In genomic region chr4:120953667-120954066, GRCm38 (mm10) we compare ENCODE assay signal across 22 mouse cellular contexts. TPM values are rescaled to one million over a fixed set of nuclear protein-coding genes. Genes with fewer than 3 reads are reported as not detected.
DNase-seq lines count a peak whose midpoint lies in the region; ATAC-seq and TF ChIP-seq lines count a peak whose summit lies in the region.
"Had no signal": no experiment of that assay in that cellular context is flagged by ENCODE, and none has a peak within 500 bp of the region (broad histone marks: within the 10 kb centered on the region; RNA-seq: fewer than 3 reads in every experiment).

No protein-coding gene starts in this region.

- no peaks in the 10 kb centered on the region for H3K27me3 ChIP-seq in liver, embryonic 11.5 days (replicated peaks; ENCODE audit: control insufficient read depth, insufficient read depth, low read length)
- H3K27me3 ChIP-seq in liver, postnatal 0 days (ENCODE audit: insufficient read depth, low read length), result no peaks in the 10 kb centered on the region
- no peaks in the 10 kb centered on the region for H3K27me3 ChIP-seq in liver, embryonic 13.5 days
- no peaks in the 10 kb centered on the region for H3K27me3 ChIP-seq in thymus, adult 2 months (ENCODE audit: control insufficient read depth, insufficient read depth, low read length)
- H3K27me3 ChIP-seq in intestine, embryonic 16.5 days (replicated peaks; ENCODE audit: control insufficient read depth, insufficient read depth, low read length), result no peaks in the 10 kb centered on the region
- H3K27me3 ChIP-seq: embryonic facial prominence, embryonic 15.5 days; heart, embryonic 15.5 days had no signal

- ATAC-seq in liver, embryonic 11.5 days (replicated peaks; ENCODE audit: low FRiP score), result no peak
- no peak for ATAC-seq in liver, postnatal 0 days
- ATAC-seq in liver, embryonic 13.5 days (ENCODE audit: low read depth), result no peak
- no peak for ATAC-seq in intestine, embryonic 16.5 days
- ATAC-seq: forebrain, embryonic 16.5 days had no signal

- WGBS in liver, embryonic 11.5 days, result 90% methylated on average over 1 of the region's 1 CpGs
- WGBS in liver, postnatal 0 days (ENCODE audit: insufficient replicate concordance), result 38% methylated on average over 1 of the region's 1 CpGs
- 54% methylated on average over 1 of the region's 1 CpGs for WGBS in liver, embryonic 13.5 days (ENCODE audit: insufficient replicate concordance)
- 97% methylated on average over 1 of the region's 1 CpGs for WGBS in thymus, adult 2 months
- WGBS in intestine, embryonic 16.5 days, result 86% methylated on average over 1 of the region's 1 CpGs

- no peak overlapping the region for H3K9ac ChIP-seq in liver, embryonic 11.5 days (ENCODE audit: low read depth, low read length)
- H3K9ac ChIP-seq in liver, postnatal 0 days (replicated peaks), result no peak overlapping the region
- no peak overlapping the region for H3K9ac ChIP-seq in liver, embryonic 13.5 days
- H3K9ac ChIP-seq in intestine, embryonic 16.5 days (ENCODE audit: low read depth, low read length), result no peak overlapping the region
- H3K9ac ChIP-seq: embryonic facial prominence, embryonic 15.5 days; heart, embryonic 15.5 days; hindbrain, embryonic 14.5 days had no signal

- H3K9me3 ChIP-seq in liver, embryonic 11.5 days (ENCODE audit: control insufficient read depth, low read length), result no peaks in the 10 kb centered on the region
- H3K9me3 ChIP-seq in liver, postnatal 0 days (ENCODE audit: low read length), result no peaks in the 10 kb centered on the region
- no peaks in the 10 kb centered on the region for H3K9me3 ChIP-seq in liver, embryonic 13.5 days (replicated peaks)
- H3K9me3 ChIP-seq in intestine, embryonic 16.5 days (ENCODE audit: control insufficient read depth, low read length), result no peaks in the 10 kb centered on the region
- H3K9me3 ChIP-seq: embryonic facial prominence, embryonic 15.5 days; forebrain, embryonic 10.5 days; G1E; heart, embryonic 15.5 days; hindbrain, embryonic 10.5 days had no signal

- H3K4me2 ChIP-seq in liver, embryonic 11.5 days, result no peak overlapping the region
- no peak overlapping the region for H3K4me2 ChIP-seq in liver, postnatal 0 days (ENCODE audit: low read depth, low read length)
- no peak overlapping the region for H3K4me2 ChIP-seq in liver, embryonic 13.5 days
- no peak overlapping the region for H3K4me2 ChIP-seq in intestine, embryonic 16.5 days (ENCODE audit: low read depth, low read length)
- H3K4me2 ChIP-seq: embryonic facial prominence, embryonic 15.5 days; heart, embryonic 11.5 days; heart, embryonic 15.5 days; hindbrain, embryonic 14.5 days had no signal

- H3K4me3 ChIP-seq in liver, embryonic 11.5 days (ENCODE audit: low read depth, low read length), result no peak overlapping the region
- no peak overlapping the region for H3K4me3 ChIP-seq in liver, postnatal 0 days (ENCODE audit: low read depth, low read length)
- H3K4me3 ChIP-seq in liver, embryonic 13.5 days (replicated peaks), result no peak overlapping the region
- no peak overlapping the region for H3K4me3 ChIP-seq in thymus, adult 2 months (ENCODE audit: control insufficient read depth, insufficient read depth, low read length)
- no peak overlapping the region for H3K4me3 ChIP-seq in intestine, embryonic 16.5 days (ENCODE audit: low read length)
- H3K4me3 ChIP-seq: embryonic facial prominence, embryonic 15.5 days; erythroblast, embryonic 14.5 days; forebrain, embryonic 10.5 days; heart, embryonic 15.5 days; hindbrain, embryonic 10.5 days had no signal

- H3K4me1 ChIP-seq in liver, embryonic 11.5 days (replicated peaks; ENCODE audit: control insufficient read depth, insufficient read depth, low read length), result peaks cover 20% of the 10 kb centered on the region
- H3K4me1 ChIP-seq in liver, postnatal 0 days (ENCODE audit: insufficient read depth), result peaks cover 15% of the 10 kb centered on the region
- H3K4me1 ChIP-seq in liver, embryonic 13.5 days (replicated peaks), result peaks cover 42% of the 10 kb centered on the region
- peaks cover 15% of the 10 kb centered on the region for H3K4me1 ChIP-seq in thymus, adult 2 months (replicated peaks; ENCODE audit: control insufficient read depth, insufficient read depth, low read length)
- 0 out of 2 replicates have a peak, but pooled peaks cover 3% of the 10 kb centered on the region for H3K4me1 ChIP-seq in intestine, embryonic 16.5 days (ENCODE audit: control insufficient read depth, insufficient read depth, low read length)

- no peak for TF ChIP-seq POLR2A in thymus, adult 2 months (IDR thresholded peaks at IDR 0.05; ENCODE audit: control insufficient read depth, extremely low read depth, insufficient read depth, low read length, poor library complexity)

- no peak for DNase-seq in liver, embryonic 11.5 days (ENCODE audit: low spot score)
- DNase-seq in liver, postnatal 0 days, result no peak
- peak; percentile 62 to 68 for DNase-seq in spleen, postnatal 36 days (ENCODE audit: low spot score in 2 of 2)
- no peak for DNase-seq in spleen, postnatal 4 days (ENCODE audit: low spot score in 2 of 2)
- no peak for DNase-seq in liver, embryonic 13.5 days
- no peak for DNase-seq in thymus, adult 2 months
- DNase-seq: adrenal gland, postnatal 14 days; cerebellum, adult 18-20 months; cerebellum, adult 9-11 months; embryo, embryonic 11 days; gastrocnemius, postnatal 10 days; heart, adult 18-20 months had no signal

- no peaks in the 10 kb centered on the region for H3K36me3 ChIP-seq in liver, embryonic 11.5 days (ENCODE audit: control insufficient read depth, insufficient read depth, low read length)
- no peaks in the 10 kb centered on the region for H3K36me3 ChIP-seq in liver, postnatal 0 days (replicated peaks; ENCODE audit: insufficient read depth, low read length)
- H3K36me3 ChIP-seq in liver, embryonic 13.5 days, result no peaks in the 10 kb centered on the region
- H3K36me3 ChIP-seq in thymus, adult 2 months (ENCODE audit: control insufficient read depth, insufficient read depth, low read length), result no peaks in the 10 kb centered on the region
- no peaks in the 10 kb centered on the region for H3K36me3 ChIP-seq in intestine, embryonic 16.5 days (ENCODE audit: control insufficient read depth, insufficient read depth, low read length)
- H3K36me3 ChIP-seq: embryonic facial prominence, embryonic 15.5 days; forebrain, embryonic 10.5 days; heart, embryonic 15.5 days; hindbrain, embryonic 10.5 days had no signal

- TF ChIP-seq CTCF in liver, postnatal 0 days (IDR thresholded peaks at IDR 0.05; ENCODE audit: low read depth), result no peak
- TF ChIP-seq CTCF in thymus, adult 2 months (IDR thresholded peaks at IDR 0.05; ENCODE audit: borderline replicate concordance, control insufficient read depth, extremely low read depth, insufficient read depth, low read length, poor library complexity), result no peak

- peak overlapping the region; percentile 90 for H3K27ac ChIP-seq in liver, embryonic 11.5 days (ENCODE audit: low read depth, low read length)
- H3K27ac ChIP-seq in liver, postnatal 0 days (ENCODE audit: low read depth), result no peak overlapping the region
- H3K27ac ChIP-seq in liver, embryonic 13.5 days, result peak overlapping the region; percentile 88
- H3K27ac ChIP-seq in thymus, adult 2 months (ENCODE audit: control insufficient read depth, insufficient read depth, low read length), result no peak overlapping the region
- H3K27ac ChIP-seq in intestine, embryonic 16.5 days (ENCODE audit: low read length), result no peak overlapping the region
- H3K27ac ChIP-seq: embryonic facial prominence, embryonic 15.5 days; forebrain, embryonic 10.5 days; heart, embryonic 15.5 days; hindbrain, embryonic 10.5 days; hindbrain, embryonic 14.5 days had no signal

- no peak for TF ChIP-seq EP300 in liver, postnatal 0 days (IDR thresholded peaks at IDR 0.05; ENCODE audit: low read depth)

RNA-seq across cellular contexts. Expression of gene Zfp69, which starts 2.2 kb away (rescaled TPM):
- polyA plus RNA-seq in liver, embryonic 11.5 days (2014; fragmentation: Nextera tagmentation; extraction: Ambion mirVana), result 4.2 and 5.6 TPM in 2 replicates
- polyA plus RNA-seq in liver, postnatal 0 days (2015; fragmentation: Nextera tagmentation; extraction: Ambion mirVana), result 1.7 and 1.8 TPM in 2 replicates
- polyA plus RNA-seq in liver, embryonic 13.5 days (2015; fragmentation: Nextera tagmentation; extraction: Ambion mirVana), result 1.8 and 2.0 TPM in 2 replicates
- polyA plus RNA-seq in thymus, adult 2 months (2012; rRNA removed), result 3.2 and 3.4 TPM in 2 replicates
- 3.9 and 4.8 TPM in 2 replicates for polyA plus RNA-seq in intestine, embryonic 16.5 days (2015; fragmentation: Nextera tagmentation; extraction: Ambion mirVana)

RNA-seq across cellular contexts. Expression of gene Exo5, which starts 28.9 kb away (rescaled TPM):
- polyA plus RNA-seq in liver, embryonic 11.5 days (2014; fragmentation: Nextera tagmentation; extraction: Ambion mirVana), result 16.2 and 17.7 TPM in 2 replicates
- polyA plus RNA-seq in liver, postnatal 0 days (2015; fragmentation: Nextera tagmentation; extraction: Ambion mirVana), result 3.7 TPM in 2 replicates
- polyA plus RNA-seq in liver, embryonic 13.5 days (2015; fragmentation: Nextera tagmentation; extraction: Ambion mirVana), result 8.0 and 9.7 TPM in 2 replicates
- polyA plus RNA-seq in thymus, adult 2 months (2012; rRNA removed), result 10.9 and 11.7 TPM in 2 replicates
- 23.9 and 26.9 TPM in 2 replicates for polyA plus RNA-seq in intestine, embryonic 16.5 days (2015; fragmentation: Nextera tagmentation; extraction: Ambion mirVana)

Comparison
In these comparisons a context has a peak if more than half of its experiments do, and no peak if none do; other contexts are left out.
1. DNase-seq: peak in spleen, postnatal 36 days (2 of 2); none in liver, embryonic 11.5 days (single experiment), liver, postnatal 0 days (single experiment), spleen, postnatal 4 days (0 of 2), liver, embryonic 13.5 days (single experiment) and thymus, adult 2 months (single experiment).
2. H3K27ac ChIP-seq: peak in liver, embryonic 11.5 days (single experiment) and liver, embryonic 13.5 days (single experiment); none in liver, postnatal 0 days (single experiment), thymus, adult 2 months (single experiment) and intestine, embryonic 16.5 days (single experiment).